Mouse (Mus musculus) heart, embryonic 16.5 days (tissue): ENCODE results near the gene Cxxc4. TPM values are rescaled to one million over a fixed set of nuclear protein-coding genes. Genes with fewer than 3 reads are reported as not detected.

Source experiments
- ATAC-seq: fragments of 200-750 bp; cut with Nextera tagmentation; replicated peaks from 2 replicates; pipeline ENCODE4 v1.8.0; 2017; ENCODE audit warnings: moderate number of reproducible peaks; ENCODE audit not compliant: insufficient read depth, low FRiP score; ENCODE audit errors: extremely low read depth
- H3K27ac ChIP-seq: fragments of 300-500 bp; sonication (generic); 2 replicates; pipeline ENCODE4 v1.5.1; 2014; ENCODE audit warnings: mild to moderate bottlenecking, low read length, control low read depth, moderate library complexity
- H3K27me3 ChIP-seq: fragments of 300-500 bp; sonication (generic); 2 replicates; pipeline ENCODE4 v1.6.1; 2014; ENCODE audit warnings: low read length, mixed read lengths; ENCODE audit not compliant: control insufficient read depth, insufficient read depth
- H3K36me3 ChIP-seq: fragments of 300-500 bp; sonication (generic); 2 replicates; pipeline ENCODE4 v1.6.1; 2014; ENCODE audit not compliant: control insufficient read depth, insufficient read depth
- H3K4me1 ChIP-seq: fragments of 300-500 bp; sonication (generic); 2 replicates; pipeline ENCODE4 v1.6.1; 2014; ENCODE audit warnings: low read length, mixed read lengths; ENCODE audit not compliant: control insufficient read depth, insufficient read depth
- H3K4me2 ChIP-seq: fragments of 300-500 bp; sonication (generic); 2 replicates; pipeline ENCODE4 v1.6.1; 2014; ENCODE audit warnings: low read depth, mild to moderate bottlenecking, control low read depth, low read length
- H3K4me3 ChIP-seq: fragments of 300-500 bp; sonication (generic); 2 replicates; pipeline ENCODE4 v1.5.1; 2014; ENCODE audit warnings: mild to moderate bottlenecking, control low read depth, low read length
- H3K9ac ChIP-seq: fragments of 300-500 bp; sonication (generic); 2 replicates; pipeline ENCODE4 v1.6.1; 2014; ENCODE audit warnings: low read length, control low read depth
- H3K9me3 ChIP-seq: fragments of 300-500 bp; sonication (generic); replicated peaks from 2 replicates; pipeline ENCODE4 v1.6.1; 2016; ENCODE audit warnings: low read length; ENCODE audit not compliant: control insufficient read depth
- WGBS: fragments of 180-500 bp; shearing (Covaris S2); extraction: QIAGEN DNeasy Blood & Tissue Kit; methylation state at CpG from one replicate; pipeline ENCODE4 v1.1.7; 2014; 5-methylcytosine and 5-hydroxymethylcytosine counted together
- polyA plus RNA-seq: library from polyadenylated mRNA; unstranded; fragments of >200 nt; fragmentation: Nextera tagmentation; extraction: Ambion mirVana; gene quantifications from 2 replicates; pipeline ENCODE4 v1.2.1, GENCODE M21; 2015

Cxxc4 gene
- polyA plus RNA-seq, 1 experiment from 2014 or later: 2.9 TPM

DNA sequence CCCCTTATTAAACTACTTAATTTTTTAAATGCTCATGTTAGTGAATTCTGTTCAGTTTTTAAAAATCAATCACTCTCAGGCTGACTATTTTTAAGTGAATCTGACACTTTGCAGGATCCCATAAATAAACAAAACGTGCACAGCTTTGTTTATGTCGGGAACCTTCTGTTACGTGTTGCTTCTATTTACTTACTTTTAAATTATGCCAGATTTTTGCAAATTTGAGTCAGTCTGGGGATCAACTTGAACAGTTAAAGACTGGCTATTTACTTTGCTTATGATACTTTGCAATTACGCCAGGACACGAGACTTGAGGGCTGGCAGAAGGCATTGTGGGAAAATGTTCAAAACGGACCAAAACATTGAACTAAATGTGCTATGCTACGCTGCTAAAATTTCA, 12.3 kb upstream of the Cxxc4 start:
- Histone ChIP-seq H3K4me2 (no peak overlapping the region), H3K9ac (no peak overlapping the region), H3K27ac (no peak overlapping the region), H3K4me1 (no peaks in the 10 kb centered on the region), H3K36me3 (no peaks in the 10 kb centered on the region), H3K27me3 (no peaks in the 10 kb centered on the region), H3K4me3 (no peak overlapping the region), H3K9me3 (no peaks in the 10 kb centered on the region)
- ATAC-seq: no peak
- 82% methylated on average over 7 of the region's 7 CpGs for WGBS

DNA sequence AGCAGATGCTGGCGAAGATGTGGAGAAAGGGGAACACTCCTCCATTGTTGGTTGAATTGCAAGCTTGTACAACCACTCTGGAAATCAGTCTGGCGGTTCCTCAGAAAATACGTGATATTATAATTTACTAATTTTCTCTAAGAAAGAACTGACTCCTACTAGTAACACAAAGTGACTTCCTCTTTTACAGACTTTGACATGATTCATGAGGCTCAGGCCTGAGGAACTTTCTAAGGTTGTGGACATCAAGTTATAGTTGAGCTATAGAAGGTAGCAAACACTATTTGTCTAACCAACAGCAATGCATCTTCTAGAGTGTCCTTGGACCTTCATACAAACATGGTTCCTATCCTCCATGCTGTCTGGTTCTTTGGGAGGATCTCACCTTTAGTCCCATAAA, 10.4 kb upstream of the Cxxc4 start:
- ATAC-seq: no peak
- WGBS: 81% methylated on average over 3 of the region's 3 CpGs
- H3K36me3 ChIP-seq: no peaks in the 10 kb centered on the region

DNA sequence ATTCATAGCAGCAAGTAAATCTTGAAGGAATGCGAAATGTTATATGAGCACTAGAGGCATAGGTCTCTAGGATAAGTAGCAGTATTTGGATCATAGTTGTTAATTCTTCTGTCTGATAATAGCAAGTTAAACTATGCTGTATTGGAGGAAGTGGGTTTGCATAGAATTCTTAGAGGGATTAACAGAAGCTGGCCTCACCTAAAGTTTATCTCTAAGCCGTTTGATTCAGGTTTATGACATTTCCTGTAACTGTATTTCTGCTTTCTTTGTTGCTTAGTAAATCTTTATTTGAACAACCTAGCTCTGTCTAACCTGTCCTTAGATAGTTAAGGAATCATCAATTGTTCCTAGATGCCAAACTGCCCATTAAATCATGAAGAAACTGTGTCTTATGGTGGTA, 3.5 kb upstream of the Cxxc4 start:
- Histone ChIP-seq H3K27ac (no peak overlapping the region), H3K36me3 (no peaks in the 10 kb centered on the region), H3K4me2 (no peak overlapping the region), H3K9ac (no peak overlapping the region), H3K4me1 (peaks cover 4% of the 10 kb centered on the region), H3K9me3 (no peaks in the 10 kb centered on the region), H3K27me3 (no peaks in the 10 kb centered on the region), H3K4me3 (no peak overlapping the region)
- 69% methylated on average over 2 of the region's 2 CpGs for WGBS
- ATAC-seq: no peak

More for the DNA sequence above, 10.4 kb upstream of the Cxxc4 start:
- H3K27me3 ChIP-seq: no peaks in the 10 kb centered on the region
- no peak overlapping the region for H3K27ac ChIP-seq
- H3K4me1 ChIP-seq: no peaks in the 10 kb centered on the region
- no peak overlapping the region for H3K9ac ChIP-seq
- H3K4me2 ChIP-seq: no peak overlapping the region
- H3K4me3 ChIP-seq: no peak overlapping the region
- no peaks in the 10 kb centered on the region for H3K9me3 ChIP-seq

DNA sequence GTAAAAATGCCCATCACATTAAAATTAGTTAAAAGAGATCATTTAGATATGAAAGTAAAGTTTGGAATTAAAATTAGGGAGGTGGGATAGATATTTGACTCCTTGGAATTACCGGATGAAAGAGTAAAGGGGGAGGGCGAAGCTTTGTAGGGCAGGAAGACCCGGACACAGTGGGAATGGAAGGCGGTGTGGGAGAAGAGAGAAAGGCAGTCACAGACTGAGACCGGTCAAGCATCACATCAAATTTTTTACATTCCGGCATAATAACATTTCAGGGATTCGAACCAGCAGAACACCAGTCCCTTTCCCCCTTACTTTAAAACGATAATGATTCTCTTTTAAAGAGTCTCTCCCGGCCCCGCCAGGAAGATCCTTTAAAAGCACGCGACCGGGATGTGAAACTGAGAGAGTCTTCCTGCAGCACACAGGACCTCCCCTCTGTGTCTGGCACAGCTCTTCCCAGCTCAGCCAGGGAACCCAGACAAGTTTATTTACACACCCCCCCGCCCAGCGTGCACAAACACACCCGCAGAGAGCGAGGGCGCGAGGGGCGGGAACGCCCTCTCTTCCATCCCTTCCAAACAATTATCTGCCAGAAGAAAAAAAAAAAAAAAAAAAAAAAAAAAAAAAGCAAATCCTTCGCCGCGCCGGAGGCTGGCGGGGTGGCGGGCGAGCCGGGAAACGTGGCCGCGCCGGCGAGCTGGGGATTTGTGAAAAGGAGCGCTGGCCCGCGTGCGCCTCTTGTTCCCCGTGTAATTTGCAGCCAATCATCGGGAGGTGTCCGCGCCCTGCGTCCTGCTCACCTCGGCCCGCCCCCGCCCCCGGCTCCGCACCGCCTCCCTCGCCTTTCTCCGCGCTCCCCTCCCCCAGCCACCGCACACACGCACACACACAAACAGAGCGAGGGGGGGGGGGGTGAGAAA, 532 bp upstream of the Cxxc4 start:
- H3K27ac ChIP-seq: peak overlapping the region; percentile 85
- ATAC-seq: peak; percentile 78
- H3K27me3 ChIP-seq: no peaks in the 10 kb centered on the region
- under 1% methylated on average over 49 of the region's 55 CpGs for WGBS
- no peaks in the 10 kb centered on the region for H3K36me3 ChIP-seq
- peak overlapping the region; percentile 73 for H3K4me3 ChIP-seq
- peak overlapping the region; percentile 79 for H3K4me2 ChIP-seq
- peak overlapping the region; percentile 69 for H3K9ac ChIP-seq
- no peaks in the 10 kb centered on the region for H3K9me3 ChIP-seq
- H3K4me1 ChIP-seq: peaks cover 10% of the 10 kb centered on the region

DNA sequence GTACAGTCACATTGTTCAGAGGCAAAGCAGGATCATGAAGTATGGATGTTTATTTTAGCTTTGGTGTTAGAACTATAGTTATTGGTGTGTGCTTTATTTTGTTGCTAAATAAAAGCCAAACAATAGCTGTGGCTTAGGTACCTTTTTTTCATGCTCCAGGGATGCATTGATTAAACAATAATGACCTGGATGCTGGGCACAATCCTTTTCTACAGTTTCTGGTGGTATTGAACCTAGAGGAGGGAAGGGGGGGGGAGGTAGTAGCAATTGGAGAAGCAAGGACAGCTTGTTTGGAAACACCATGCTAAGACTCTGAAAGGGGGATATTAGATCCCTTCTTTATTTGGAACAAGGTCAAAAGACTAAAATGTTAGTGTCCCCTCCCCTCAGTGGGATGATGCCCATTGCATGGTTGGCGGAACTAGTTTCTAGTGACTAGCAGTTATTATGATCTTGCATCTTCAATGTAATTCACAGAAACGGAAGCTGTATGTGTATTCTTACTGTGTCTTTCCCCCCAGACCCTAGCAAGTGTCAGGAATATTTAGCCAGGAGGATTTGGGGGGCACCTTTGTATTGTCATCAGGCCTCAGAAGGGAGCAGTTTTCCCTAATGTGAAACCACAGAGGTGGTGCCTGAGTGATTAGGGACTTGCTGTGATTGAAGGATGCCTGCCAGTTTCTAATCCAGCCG, 975 bp downstream of the Cxxc4 start:
- Histone ChIP-seq H3K4me3 (peak overlapping the region; percentile 73), H3K27ac (peak overlapping the region; percentile 85; the same call in 1 of the 2 replicates), H3K4me2 (peak overlapping the region; percentile 79), H3K9ac (no peak overlapping the region; the same call in 1 of the 2 replicates), H3K27me3 (no peaks in the 10 kb centered on the region), H3K4me1 (peaks cover 11% of the 10 kb centered on the region), H3K9me3 (no peaks in the 10 kb centered on the region), H3K36me3 (no peaks in the 10 kb centered on the region)
- ATAC-seq: no peak
- WGBS: 63% methylated on average over 3 of the region's 3 CpGs

DNA sequence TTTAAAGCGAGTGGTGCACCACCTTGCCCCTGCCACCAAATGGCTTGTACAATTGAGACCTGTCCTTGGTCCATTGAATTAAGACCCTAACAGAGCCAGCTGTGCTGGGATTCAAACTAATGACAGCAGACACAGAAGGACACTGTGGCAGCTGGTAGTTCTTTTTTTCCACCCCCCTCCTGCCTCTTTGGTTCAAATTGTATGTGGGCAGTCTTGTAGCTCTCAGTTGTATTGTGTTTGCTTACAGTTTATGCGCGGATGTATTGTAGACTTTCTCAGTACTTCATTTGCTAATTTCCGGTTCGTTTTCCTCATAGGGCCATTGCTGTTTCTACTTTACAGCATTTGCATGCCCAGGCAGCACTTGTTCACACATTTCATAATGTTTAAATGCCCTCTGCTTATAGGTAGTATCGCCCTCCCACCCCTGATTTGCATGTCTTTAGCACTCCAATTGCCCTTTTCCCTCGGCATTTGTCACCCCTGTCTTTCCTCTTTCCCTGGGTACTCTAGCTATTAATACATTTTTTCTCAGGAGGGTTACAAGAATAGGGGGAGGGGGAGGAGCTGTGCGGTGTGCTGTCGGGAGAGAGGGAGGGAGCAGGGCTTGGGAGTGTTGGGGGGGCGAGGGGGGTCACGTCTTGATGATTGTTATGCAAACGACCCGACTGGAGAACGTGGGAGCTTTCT, 2.5 kb downstream of the Cxxc4 start:
- peak overlapping the region; percentile 86 for H3K4me3 ChIP-seq
- no peaks in the 10 kb centered on the region for H3K36me3 ChIP-seq
- peak overlapping the region; percentile 85 for H3K9ac ChIP-seq
- no peaks in the 10 kb centered on the region for H3K27me3 ChIP-seq
- peaks cover 13% of the 10 kb centered on the region for H3K4me1 ChIP-seq
- no peaks in the 10 kb centered on the region for H3K9me3 ChIP-seq
- no peak for ATAC-seq
- peak overlapping the region; percentile 86 for H3K4me2 ChIP-seq
- peak overlapping the region; percentile 92 for H3K27ac ChIP-seq
- 5% methylated on average over 14 of the region's 14 CpGs for WGBS

DNA sequence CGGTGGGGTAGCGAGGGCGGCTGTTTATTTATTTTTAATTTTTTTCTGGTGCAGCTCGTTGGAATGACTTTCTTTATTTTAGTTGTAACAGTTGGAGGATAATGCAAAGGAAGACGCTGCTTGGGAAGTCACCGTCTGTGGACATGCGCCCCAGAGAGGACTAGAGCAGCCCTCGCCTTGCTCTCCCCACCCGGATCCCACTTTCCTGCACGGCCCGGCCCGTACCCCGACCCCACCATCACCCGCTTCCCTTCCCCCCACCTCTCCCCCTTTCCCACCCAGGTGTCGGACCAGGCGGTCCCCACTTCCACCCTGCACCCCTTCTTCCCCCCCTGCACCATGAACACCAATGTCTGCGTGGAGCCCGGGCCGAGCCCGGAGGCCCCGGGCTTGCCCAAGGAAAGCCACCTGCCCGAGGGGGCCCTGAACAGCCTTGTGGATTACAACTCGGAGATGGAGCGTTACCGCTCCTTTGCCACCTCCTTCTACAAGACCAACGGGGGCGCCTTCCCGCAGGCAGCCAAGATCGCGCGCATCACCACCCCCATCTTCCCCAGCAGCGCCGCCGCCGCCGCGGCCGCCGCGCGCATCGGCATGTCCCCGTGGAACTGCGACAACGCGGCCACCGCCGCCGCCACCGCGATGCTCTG, 3.2 kb downstream of the Cxxc4 start:
- no peaks in the 10 kb centered on the region for H3K36me3 ChIP-seq

DNA sequence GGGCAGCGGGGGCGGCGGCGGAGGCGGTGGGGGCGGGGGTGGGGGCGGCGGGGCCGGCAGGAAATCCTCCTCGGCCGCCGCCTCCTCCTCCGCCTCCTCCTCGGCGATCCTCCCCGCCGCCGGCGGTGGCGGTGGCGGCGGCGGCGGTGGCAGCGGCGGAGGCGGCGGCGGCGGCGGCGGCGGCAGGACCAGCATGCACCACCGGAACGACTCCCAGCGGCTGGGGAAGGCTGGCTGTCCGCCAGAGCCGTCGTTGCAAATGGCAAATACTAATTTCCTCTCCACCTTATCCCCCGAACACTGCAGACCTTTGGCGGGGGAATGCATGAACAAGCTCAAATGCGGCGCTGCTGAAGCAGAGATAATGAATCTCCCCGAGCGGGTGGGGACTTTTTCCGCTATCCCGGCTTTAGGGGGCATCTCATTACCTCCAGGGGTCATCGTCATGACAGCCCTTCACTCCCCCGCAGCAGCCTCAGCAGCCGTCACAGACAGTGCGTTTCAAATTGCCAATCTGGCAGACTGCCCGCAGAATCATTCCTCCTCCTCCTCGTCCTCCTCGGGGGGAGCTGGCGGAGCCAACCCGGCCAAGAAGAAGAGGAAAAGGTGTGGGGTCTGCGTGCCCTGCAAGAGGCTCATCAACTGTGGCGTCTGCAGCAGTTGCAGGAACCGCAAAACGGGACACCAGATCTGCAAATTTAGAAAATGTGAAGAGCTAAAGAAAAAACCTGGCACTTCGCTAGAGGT, 3.9 kb downstream of the Cxxc4 start:
- Histone ChIP-seq H3K27me3 (no peaks in the 10 kb centered on the region), H3K4me3 (peak overlapping the region; percentile 86), H3K9me3 (no peaks in the 10 kb centered on the region), H3K27ac (peak overlapping the region; percentile 92), H3K36me3 (no peaks in the 10 kb centered on the region), H3K9ac (peak overlapping the region; percentile 85), H3K4me1 (peaks cover 10% of the 10 kb centered on the region), H3K4me2 (peak overlapping the region; percentile 86)
- under 1% methylated on average over 33 of the region's 61 CpGs for WGBS
- ATAC-seq: peak; percentile 58

More for the DNA sequence above, 3.2 kb downstream of the Cxxc4 start:
- Histone ChIP-seq H3K4me1 (peaks cover 13% of the 10 kb centered on the region), H3K9ac (peak overlapping the region; percentile 85), H3K4me3 (peak overlapping the region; percentile 86), H3K27me3 (no peaks in the 10 kb centered on the region), H3K9me3 (no peaks in the 10 kb centered on the region), H3K27ac (peak overlapping the region; percentile 92), H3K4me2 (peak overlapping the region; percentile 86)
- WGBS: 0% methylated on average over 49 of the region's 51 CpGs
- ATAC-seq: peak; percentile 14; the same call in 1 of the 2 replicates
